Mouse (Mus musculus) heart, adult 2 months (tissue): Measurements from ENCODE around the gene Epn1.
A peak's percentile ranks its signal among the peaks of the same experiment; 100 is the strongest.

ENCODE experiments used
- CTCF ChIP-seq: fragments of 200-600 bp; IDR thresholded peaks from 2 replicates; pipeline ENCODE4 v1.8.1; 2022; ENCODE audit warnings: antibody characterized with exemption, mild to moderate bottlenecking, moderate library complexity
- EP300 ChIP-seq: fragments of 200-500 bp; IDR thresholded peaks from 2 replicates; pipeline ENCODE4 v1.6.1; 2011; ENCODE audit warnings: low read depth, low read length, control low read depth; ENCODE audit not compliant: insufficient read depth
- POLR2A ChIP-seq: fragments of 200-500 bp; IDR thresholded peaks from 2 replicates; pipeline ENCODE4 v1.6.1; 2011; ENCODE audit warnings: mild to moderate bottlenecking, low read depth, low read length, control low read depth; ENCODE audit not compliant: insufficient read depth

DNA sequence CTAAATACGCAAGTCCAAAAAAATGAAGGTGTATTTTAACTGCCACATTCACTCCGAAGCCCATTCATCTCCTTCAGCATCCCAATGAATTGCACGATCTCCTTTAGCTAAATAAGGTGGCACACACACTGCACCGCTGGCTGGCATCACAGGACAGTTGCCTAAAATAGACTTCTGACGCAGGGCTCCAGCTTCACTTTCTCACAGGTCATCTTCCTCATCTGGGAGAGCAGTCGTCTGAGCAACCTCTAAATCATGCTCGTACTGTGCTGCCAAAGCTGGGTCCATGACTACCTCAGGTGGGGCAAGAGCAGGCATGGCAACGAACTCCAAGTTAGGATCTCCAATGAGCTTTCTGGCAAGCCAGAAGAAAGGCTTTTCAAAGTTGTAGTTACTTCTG, 45.0 kb downstream of the Epn1 start:
- 0 out of 2 replicates have a peak, but pooled peaks have one; percentile 23 for TF ChIP-seq POLR2A
- TF ChIP-seq CTCF: no peak
- TF ChIP-seq EP300: no peak
